Mouse (Mus musculus) heart, adult 11 months (tissue): ENCODE data around the gene Cntn5.
A peak's percentile ranks its signal among the peaks of the same experiment; 100 is the strongest.

Experiments used
- DNase-seq: peaks from one replicate; pipeline ENCODE4 v3.0.0; 2022

Cntn5 gene

GRCm38 (mm10) chr9:9673277-9674049, 1231.1 kb downstream of the Cntn5 start:
- DNase-seq: peak; percentile 85

GRCm38 (mm10) chr9:9653463-9653862, 1251.1 kb downstream of the Cntn5 start:
- no peak for DNase-seq

- no peak for DNase-seq
These were observed 1257.2 kb downstream of the Cntn5 start for GRCm38 (mm10) chr9:9647361-9647760.

DNA sequence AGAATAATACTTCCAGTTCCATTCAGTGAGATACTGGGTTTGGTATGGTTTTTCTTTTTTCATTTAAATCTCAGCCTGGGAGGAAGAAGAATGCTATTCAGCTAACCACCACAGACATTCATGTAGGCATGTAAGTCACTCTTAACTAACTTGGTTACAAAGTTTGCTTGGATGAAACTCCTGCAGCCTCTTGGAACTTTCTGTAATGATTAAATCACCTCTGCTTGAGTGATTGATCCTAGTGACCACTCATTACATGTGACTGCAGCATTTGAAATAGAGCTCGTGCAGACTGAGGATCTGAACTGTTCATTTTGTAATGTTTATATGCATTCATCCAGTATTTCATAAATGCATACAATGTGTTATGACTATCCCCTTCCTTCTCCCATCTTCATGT, 1258.3 kb downstream of the Cntn5 start:
- no peak for DNase-seq
